Mouse (Mus musculus) forebrain, embryonic 16.5 days (tissue): ENCODE data around the gene Pigp. TPM values are rescaled to one million over a fixed set of nuclear protein-coding genes. Genes with fewer than 3 reads are reported as not detected.
A peak's percentile ranks its signal among the peaks of the same experiment; 100 is the strongest.

ENCODE experiments used
- ATAC-seq: fragments of 200-750 bp; cut with Nextera tagmentation; 2 replicates; pipeline ENCODE4 v1.8.0; 2017; ENCODE audit warnings: mild to moderate bottlenecking, moderate library complexity
- H3K27ac ChIP-seq: fragments of 300-500 bp; sonication (generic); 2 replicates; pipeline ENCODE4 v1.5.1; 2014; ENCODE audit warnings: low read length, control low read depth
- H3K27me3 ChIP-seq: fragments of 300-500 bp; sonication (generic); replicated peaks from 2 replicates; pipeline ENCODE4 v1.6.1; 2014; ENCODE audit warnings: low read length; ENCODE audit not compliant: control insufficient read depth, insufficient read depth
- H3K36me3 ChIP-seq: fragments of 300-500 bp; sonication (generic); 2 replicates; pipeline ENCODE4 v1.6.1; 2014; ENCODE audit not compliant: control insufficient read depth, insufficient read depth
- H3K4me1 ChIP-seq: fragments of 300-500 bp; sonication (generic); replicated peaks from 2 replicates; pipeline ENCODE4 v1.6.1; 2014; ENCODE audit warnings: low read length; ENCODE audit not compliant: control insufficient read depth, insufficient read depth
- H3K4me2 ChIP-seq: fragments of 300-500 bp; sonication (generic); 2 replicates; pipeline ENCODE4 v1.6.1; 2014; ENCODE audit warnings: mild to moderate bottlenecking, low read length, control low read depth
- H3K4me3 ChIP-seq: fragments of 300-500 bp; sonication (generic); replicated peaks from 2 replicates; pipeline ENCODE4 v1.5.1; 2014; ENCODE audit warnings: mild to moderate bottlenecking, low read length, control low read depth
- H3K9ac ChIP-seq: fragments of 300-500 bp; sonication (generic); replicated peaks from 2 replicates; pipeline ENCODE4 v1.6.1; 2014; ENCODE audit warnings: low read depth, low read length, control low read depth
- H3K9me3 ChIP-seq: fragments of 300-500 bp; sonication (generic); 2 replicates; pipeline ENCODE4 v1.6.1; 2016; ENCODE audit warnings: low read length; ENCODE audit not compliant: control insufficient read depth
- WGBS: fragments of 180-500 bp; shearing (Covaris S2); extraction: QIAGEN DNeasy Blood & Tissue Kit; methylation state at CpG from one replicate; pipeline ENCODE4 v1.1.7; 2014; 5-methylcytosine and 5-hydroxymethylcytosine counted together
- polyA plus RNA-seq: library from polyadenylated mRNA; unstranded; fragments of >200 nt; fragmentation: Nextera tagmentation; extraction: Ambion mirVana; gene quantifications from 2 replicates; pipeline ENCODE4 v1.2.1, GENCODE M21; 2015

The Pigp gene
- 117 and 120 TPM in 2 replicates for polyA plus RNA-seq

DNA sequence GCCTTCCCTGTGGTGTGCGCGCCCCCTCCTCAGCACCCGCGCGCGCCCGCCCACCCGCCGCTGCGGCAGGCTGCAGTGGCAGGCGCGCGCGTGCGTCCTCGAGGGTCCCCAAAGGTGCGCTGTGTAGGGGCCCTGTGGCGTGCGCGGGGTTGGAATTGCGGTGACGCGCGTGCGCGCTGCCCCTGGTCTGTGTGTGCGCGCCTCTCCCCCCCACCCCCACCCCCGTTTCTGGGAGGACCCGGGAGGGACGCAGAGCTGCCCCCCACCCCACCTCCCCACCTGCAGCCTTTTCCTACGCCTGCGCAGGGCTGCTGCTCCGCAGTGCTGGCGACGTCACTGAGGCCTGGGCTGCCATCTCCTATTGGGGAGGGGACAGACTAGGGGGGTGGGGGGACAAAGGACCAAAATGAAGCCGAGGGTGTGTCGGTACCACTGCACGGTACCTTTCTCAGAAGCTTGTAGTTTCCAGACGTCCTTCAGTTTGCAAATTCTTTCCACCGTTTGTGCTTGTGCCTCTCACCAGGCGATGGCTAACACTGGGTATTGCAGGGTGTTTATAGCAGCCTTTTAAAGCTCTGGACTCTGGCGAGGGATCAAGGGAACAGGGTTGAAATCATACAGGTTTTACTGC lies at the start of gene Pigp:
Pigp (minus strand) TSS at position 542 of the 631 bp plus-strand sequence.
- ATAC-seq = peak; percentile 88
- 0% methylated on average over 32 of the region's 43 CpGs for WGBS
- Histone ChIP-seq H3K4me1 (peaks cover 30% of the 10 kb centered on the region), H3K9ac (peak within 1 kb of the TSS; percentile 99), H3K4me3 (peak within 1 kb of the TSS; percentile 94), H3K36me3 (no peaks in the 10 kb centered on the region), H3K9me3 (no peaks in the 10 kb centered on the region), H3K4me2 (peak within 1 kb of the TSS; percentile 69), H3K27me3 (no peaks in the 10 kb centered on the region), H3K27ac (peak within 1 kb of the TSS; percentile 100)

DNA sequence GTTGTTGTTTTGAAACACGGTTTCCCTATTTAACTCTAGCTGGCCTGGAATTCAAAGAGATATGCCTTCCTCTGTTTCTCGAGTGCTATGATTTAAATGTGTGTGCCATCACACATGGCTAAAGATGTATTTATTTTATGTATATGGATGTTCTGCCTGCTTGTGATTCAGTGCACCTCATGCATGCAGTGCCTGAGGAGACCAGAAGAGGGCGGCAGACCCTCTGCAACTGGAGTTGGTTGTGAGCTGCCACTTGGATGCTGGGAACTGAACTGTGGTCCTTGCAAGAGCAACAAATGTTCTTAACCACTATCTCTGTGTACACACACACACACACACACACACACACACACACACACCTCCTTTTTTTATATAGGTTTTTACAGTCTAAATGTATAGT lies 48.9 kb upstream of the Pigp start:
- H3K4me2 ChIP-seq = no peak overlapping the region
- peaks cover 60% of the 10 kb centered on the region for H3K36me3 ChIP-seq
- no peak overlapping the region for H3K4me3 ChIP-seq
- no peak for ATAC-seq
- no peak overlapping the region for H3K9ac ChIP-seq
- 96% methylated on average over 3 of the region's 3 CpGs for WGBS
- no peak overlapping the region for H3K27ac ChIP-seq
- no peaks in the 10 kb centered on the region for H3K27me3 ChIP-seq
- no peaks in the 10 kb centered on the region for H3K4me1 ChIP-seq
- no peaks in the 10 kb centered on the region for H3K9me3 ChIP-seq

DNA sequence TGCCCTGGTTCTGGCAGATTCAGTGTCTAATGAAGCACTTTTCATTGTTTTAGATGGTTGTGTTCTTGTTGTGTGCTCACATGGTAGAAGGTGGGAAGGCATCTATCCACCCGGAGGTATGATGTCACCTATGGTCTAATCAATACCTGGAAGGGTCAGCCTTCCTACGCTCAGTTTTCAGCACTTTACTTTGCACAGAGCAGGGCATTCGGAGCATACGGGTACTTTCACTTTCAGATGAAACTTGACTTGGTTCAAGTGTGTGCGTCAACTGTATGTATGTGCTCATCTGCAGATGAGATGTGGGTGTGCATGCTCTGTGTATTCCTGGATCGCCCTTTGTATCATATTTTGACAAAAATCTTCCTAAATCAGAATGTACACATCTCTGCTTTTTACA lies 42.5 kb upstream of the Pigp start:
- Histone ChIP-seq H3K4me3 (no peak overlapping the region), H3K4me2 (no peak overlapping the region), H3K27me3 (no peaks in the 10 kb centered on the region), H3K36me3 (peaks cover 28% of the 10 kb centered on the region), H3K9me3 (no peaks in the 10 kb centered on the region), H3K27ac (no peak overlapping the region), H3K9ac (no peak overlapping the region), H3K4me1 (no peaks in the 10 kb centered on the region)
- ATAC-seq = no peak
- WGBS = 91% methylated on average over 6 of the region's 6 CpGs

DNA sequence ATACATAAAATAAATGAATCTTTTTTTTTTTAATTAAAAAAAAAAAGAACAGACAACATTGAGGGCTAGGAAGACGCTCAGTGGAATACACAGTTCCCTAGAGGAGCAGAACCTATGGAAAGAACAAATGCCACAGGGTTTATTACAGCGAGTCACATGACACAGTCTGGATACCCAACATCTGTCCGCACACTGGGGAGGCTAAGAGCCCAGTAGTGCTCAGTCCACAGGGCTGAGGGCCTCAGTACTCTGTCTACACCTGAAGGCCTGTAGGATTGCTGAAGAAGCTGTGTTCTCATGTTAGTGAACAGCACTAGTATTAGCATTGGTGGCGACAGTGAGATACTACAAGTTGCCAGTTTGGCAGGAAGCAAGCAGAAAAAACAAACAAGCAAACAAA lies 41.1 kb upstream of the Pigp start:
- no peak overlapping the region for H3K4me3 ChIP-seq
- no peak overlapping the region for H3K27ac ChIP-seq
- H3K36me3 ChIP-seq = peaks cover 18% of the 10 kb centered on the region
- H3K4me2 ChIP-seq = no peak overlapping the region
- H3K9me3 ChIP-seq = no peaks in the 10 kb centered on the region
- no peaks in the 10 kb centered on the region for H3K27me3 ChIP-seq
- 96% methylated on average over 4 of the region's 4 CpGs for WGBS
- H3K4me1 ChIP-seq = no peaks in the 10 kb centered on the region
- ATAC-seq = peak; percentile 50; the same call in 1 of the 2 replicates
- no peak overlapping the region for H3K9ac ChIP-seq

DNA sequence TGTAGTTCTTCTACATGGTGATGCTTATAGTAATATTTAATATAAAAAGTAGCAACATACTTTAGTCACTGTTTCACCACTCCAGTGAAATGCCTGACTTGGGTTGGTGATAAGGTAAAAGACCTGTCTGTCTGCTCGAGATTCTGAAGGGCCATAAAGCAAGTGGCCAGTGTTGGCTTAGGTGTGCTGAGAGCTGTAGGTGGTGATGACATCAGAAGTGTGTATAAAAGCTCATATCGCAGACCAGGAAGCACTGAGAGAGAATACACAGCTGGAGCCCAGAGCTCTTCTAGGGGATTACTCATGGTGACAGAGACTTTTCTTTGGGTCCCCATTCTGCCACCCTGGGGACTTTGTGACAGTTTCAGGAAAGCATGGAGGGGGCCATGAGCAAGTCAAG lies 40.6 kb upstream of the Pigp start:
- WGBS = 93% methylated on average over 2 of the region's 2 CpGs
- no peak for ATAC-seq
- H3K27me3 ChIP-seq = no peaks in the 10 kb centered on the region
- H3K36me3 ChIP-seq = peaks cover 15% of the 10 kb centered on the region
- H3K9me3 ChIP-seq = no peaks in the 10 kb centered on the region
- no peak overlapping the region for H3K4me2 ChIP-seq
- no peak overlapping the region for H3K27ac ChIP-seq
- no peaks in the 10 kb centered on the region for H3K4me1 ChIP-seq
- no peak overlapping the region for H3K4me3 ChIP-seq
- no peak overlapping the region for H3K9ac ChIP-seq

DNA sequence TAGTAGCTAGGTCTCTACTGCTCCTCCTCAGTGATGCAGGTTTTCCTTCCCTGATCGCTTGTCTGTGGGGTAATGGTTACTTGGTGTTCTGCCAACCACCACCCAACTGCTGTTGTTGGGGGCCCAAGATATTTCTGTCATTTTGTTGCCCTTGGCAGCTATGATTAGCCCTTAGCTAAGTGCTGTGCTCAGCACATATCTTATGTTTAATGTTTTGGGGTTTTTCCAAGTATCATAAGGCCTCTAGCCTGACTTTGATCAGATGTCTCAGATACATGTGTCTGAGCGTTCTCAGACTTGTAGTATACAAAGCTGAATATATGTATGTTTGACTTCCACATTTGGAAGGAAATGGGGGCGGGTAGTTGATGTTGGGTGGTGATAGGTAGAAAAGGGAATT lies 39.6 kb upstream of the Pigp start:
- H3K4me3 ChIP-seq = no peak overlapping the region
- H3K9ac ChIP-seq = no peak overlapping the region
- H3K9me3 ChIP-seq = no peaks in the 10 kb centered on the region
- H3K27me3 ChIP-seq = no peaks in the 10 kb centered on the region
- no peak overlapping the region for H3K4me2 ChIP-seq
- peaks cover 17% of the 10 kb centered on the region; the same call in 1 of the 2 replicates for H3K36me3 ChIP-seq
- WGBS = 83% methylated on average over 3 of the region's 3 CpGs
- ATAC-seq = no peak
- H3K27ac ChIP-seq = no peak overlapping the region
- no peaks in the 10 kb centered on the region for H3K4me1 ChIP-seq

DNA sequence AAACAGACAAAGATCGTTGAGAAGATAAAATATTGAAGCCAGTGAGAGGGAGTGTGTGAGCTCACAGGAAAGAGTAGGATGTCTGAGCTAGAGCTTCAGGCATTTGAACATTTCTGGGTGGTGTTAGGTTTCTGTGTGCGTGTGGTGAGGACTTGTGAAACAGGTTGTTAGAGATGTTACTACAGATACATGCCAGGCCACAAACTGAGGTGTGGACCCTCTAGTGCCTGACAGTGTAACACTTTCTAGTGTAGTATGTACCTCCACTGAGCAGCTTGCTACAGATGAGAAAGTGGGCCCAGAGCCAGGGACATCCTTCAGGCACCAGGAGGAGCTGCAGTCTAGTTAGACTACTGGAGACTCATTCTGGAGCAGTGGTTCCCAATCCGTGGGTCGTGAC lies 30.5 kb upstream of the Pigp start:
- Histone ChIP-seq H3K27me3 (no peaks in the 10 kb centered on the region), H3K9me3 (no peaks in the 10 kb centered on the region), H3K4me1 (peaks cover 3% of the 10 kb centered on the region; the same call in 1 of the 2 replicates), H3K36me3 (peaks cover 17% of the 10 kb centered on the region; the same call in 1 of the 2 replicates), H3K4me3 (no peak overlapping the region), H3K4me2 (no peak overlapping the region), H3K9ac (no peak overlapping the region), H3K27ac (no peak overlapping the region)
- 85% methylated on average over 4 of the region's 4 CpGs for WGBS
- 0 out of 2 replicates have a peak, but pooled peaks have one; percentile 23 for ATAC-seq

DNA sequence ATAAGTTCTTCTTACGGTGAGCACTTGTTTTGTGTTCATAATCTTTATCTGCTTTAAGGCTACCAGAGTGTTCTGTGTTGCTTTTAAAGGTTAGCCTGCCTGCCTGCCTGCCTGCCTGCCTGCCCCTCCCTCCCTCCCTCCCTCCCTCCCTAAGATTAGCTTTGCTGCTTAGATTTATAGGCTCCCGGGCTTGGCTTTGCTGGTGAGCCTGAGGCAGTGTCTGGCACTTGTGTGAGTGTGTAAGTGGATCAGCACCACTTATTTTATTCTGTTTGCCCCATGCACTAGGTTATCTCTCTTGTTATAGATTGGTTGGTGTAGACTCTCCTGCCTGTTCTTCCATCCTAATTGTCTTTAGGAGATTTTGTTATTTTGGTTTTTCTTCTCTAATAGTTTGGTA lies 30.0 kb upstream of the Pigp start:
- Histone ChIP-seq H3K27ac (no peak overlapping the region), H3K36me3 (peaks cover 15% of the 10 kb centered on the region; the same call in 1 of the 2 replicates), H3K4me3 (no peak overlapping the region), H3K4me2 (no peak overlapping the region), H3K4me1 (peaks cover 4% of the 10 kb centered on the region; the same call in 1 of the 2 replicates), H3K9me3 (no peaks in the 10 kb centered on the region), H3K27me3 (no peaks in the 10 kb centered on the region), H3K9ac (no peak overlapping the region)
- 51% methylated on average over 2 of the region's 2 CpGs for WGBS
- ATAC-seq = no peak

DNA sequence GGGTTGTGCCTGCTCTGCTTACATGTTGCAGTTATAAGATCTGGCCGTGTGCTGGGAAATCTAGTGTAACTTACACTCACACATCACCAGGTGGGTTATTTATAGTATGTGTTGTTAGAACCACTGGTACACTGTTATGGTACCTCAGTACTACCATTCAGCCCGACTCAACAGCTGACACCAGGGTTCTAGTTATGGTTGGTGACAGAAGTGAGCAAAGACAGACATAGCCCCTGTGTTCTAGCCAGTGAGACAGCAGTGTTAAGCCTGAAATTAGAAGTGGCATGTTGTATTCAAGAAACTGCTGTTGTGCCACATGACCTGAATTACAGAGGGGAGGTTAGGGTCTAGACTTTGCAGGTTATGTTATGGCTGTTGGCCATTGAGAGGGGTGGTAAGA lies 27.5 kb upstream of the Pigp start:
- H3K4me2 ChIP-seq = no peak overlapping the region
- no peak overlapping the region for H3K4me3 ChIP-seq
- H3K4me1 ChIP-seq = peaks cover 5% of the 10 kb centered on the region; the same call in 1 of the 2 replicates
- peaks cover 16% of the 10 kb centered on the region for H3K36me3 ChIP-seq
- no peak for ATAC-seq
- no peaks in the 10 kb centered on the region for H3K27me3 ChIP-seq
- H3K27ac ChIP-seq = no peak overlapping the region
- H3K9me3 ChIP-seq = no peaks in the 10 kb centered on the region
- WGBS = 88% methylated on average over 2 of the region's 2 CpGs
- no peak overlapping the region for H3K9ac ChIP-seq
